Mouse (Mus musculus) erythroblast, embryonic 14.5 days (primary cell): ENCODE data around the gene Frmd6.

Experiments used
- GATA1 ChIP-seq: IDR thresholded peaks from 2 replicates; pipeline ENCODE4 v1.6.1; 2012; ENCODE audit warnings: low read length, inconsistent platforms, mixed read lengths
- TAL1 ChIP-seq: IDR thresholded peaks from 3 replicates; pipeline ENCODE4 v1.6.1; 2012; ENCODE audit warnings: low read length, inconsistent platforms, mixed read lengths

- no peak for TF ChIP-seq TAL1
- TF ChIP-seq GATA1: no peak
These were observed 1.3 kb upstream of the Frmd6 start for GRCm38 (mm10) chr12:70824017-70824416.
